Mouse (Mus musculus) left cerebral cortex, adult 9 months (tissue): ENCODE data around the gene Fosb.
A peak's percentile ranks its signal among the peaks of the same experiment; 100 is the strongest.

ENCODE experiments used
- DNase-seq, 2 experiments: peaks; one replicate each; pipeline ENCODE4 v3.0.0; 2022; ENCODE audit warnings: low spot score in 2 of 2

Fosb gene

DNA sequence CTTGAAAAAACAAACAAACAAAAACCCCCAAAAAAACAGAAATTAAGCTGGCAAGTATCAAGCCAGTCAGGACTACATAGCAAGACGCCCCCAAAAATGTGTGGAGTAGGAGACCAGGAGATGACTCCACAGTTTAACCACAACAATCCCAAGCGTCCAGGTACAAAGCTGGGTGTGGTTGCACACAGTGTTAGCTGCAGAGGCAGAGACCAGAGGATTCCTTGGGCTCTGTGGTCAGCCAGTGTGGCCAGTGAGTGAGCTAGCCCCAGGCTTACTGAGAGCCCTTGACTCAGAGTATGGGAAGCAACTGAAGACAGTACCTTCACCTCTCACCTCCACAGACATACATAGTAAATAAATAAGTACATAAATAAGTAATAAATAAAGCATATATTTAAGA lies 22.1 kb upstream of the Fosb start:
- no peak for DNase-seq

DNA sequence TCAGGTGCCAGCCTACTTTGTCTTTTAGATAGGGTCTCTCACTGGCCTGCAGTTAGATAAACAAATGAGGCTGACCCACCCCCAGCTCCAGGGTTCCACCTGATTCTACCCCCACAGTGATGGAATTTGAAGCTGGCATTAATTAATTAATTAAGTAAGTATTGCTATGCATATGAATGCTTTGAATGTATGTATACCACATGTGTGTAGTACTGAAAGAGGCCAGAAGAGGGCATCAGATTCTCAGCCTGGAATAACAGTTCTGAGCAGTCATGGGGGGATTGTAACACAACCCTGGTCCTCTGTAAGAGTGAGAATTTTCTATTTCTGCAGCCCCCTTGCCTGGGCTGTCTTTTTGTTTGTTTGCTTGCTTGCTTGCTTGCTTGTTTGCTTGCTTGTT lies 18.6 kb upstream of the Fosb start:
- no peak for DNase-seq

DNA sequence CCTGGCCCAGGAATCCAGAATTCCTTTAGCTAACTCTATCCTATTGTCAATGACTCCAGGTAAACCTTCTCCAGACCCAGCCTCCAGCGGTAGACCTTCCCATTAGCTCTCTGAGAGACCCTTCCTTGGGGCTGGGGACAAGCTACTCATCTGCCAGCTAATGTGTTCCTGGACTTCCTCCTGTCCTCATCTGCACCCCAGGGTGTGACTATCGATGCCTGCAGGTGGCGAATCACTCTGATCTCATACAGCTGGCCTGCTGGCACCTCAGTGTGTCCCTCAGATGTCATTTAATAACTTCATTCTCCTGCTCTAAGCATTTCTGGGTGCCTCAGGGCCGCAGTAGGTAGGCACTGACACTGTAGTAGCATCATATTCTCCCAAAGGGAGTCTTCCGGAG lies 17.9 kb upstream of the Fosb start:
- DNase-seq = no peak

DNA sequence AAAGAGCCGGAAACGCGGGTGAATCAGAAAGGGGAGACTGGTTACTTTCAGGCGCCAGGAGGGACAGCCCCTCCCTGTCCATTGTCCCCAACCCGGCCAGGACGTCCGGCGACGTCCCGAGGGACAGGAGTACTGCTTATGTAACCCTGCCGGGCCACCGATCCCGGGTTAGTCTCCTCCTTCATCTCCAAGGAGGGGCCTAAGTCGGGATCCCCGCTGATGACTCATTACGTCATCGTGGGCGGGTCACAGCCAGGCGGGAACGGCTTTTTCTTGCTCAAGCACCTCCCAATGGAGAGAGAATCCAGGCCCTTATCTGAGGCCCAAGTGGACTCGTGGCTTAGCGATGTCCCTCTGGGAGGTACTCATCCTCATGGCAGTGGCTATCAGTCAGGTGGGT lies 17.3 kb upstream of the Fosb start:
- peak; percentile 83 to 89 for DNase-seq

- peak in 1 of 2 experiments; percentile 64 for DNase-seq
These were observed 16.5 kb upstream of the Fosb start for GRCm38 (mm10) chr7:19326359-19326758.

GRCm38 (mm10) chr7:19325262-19326199 lies 15.7 kb upstream of the Fosb start:
- no peak for DNase-seq

DNA sequence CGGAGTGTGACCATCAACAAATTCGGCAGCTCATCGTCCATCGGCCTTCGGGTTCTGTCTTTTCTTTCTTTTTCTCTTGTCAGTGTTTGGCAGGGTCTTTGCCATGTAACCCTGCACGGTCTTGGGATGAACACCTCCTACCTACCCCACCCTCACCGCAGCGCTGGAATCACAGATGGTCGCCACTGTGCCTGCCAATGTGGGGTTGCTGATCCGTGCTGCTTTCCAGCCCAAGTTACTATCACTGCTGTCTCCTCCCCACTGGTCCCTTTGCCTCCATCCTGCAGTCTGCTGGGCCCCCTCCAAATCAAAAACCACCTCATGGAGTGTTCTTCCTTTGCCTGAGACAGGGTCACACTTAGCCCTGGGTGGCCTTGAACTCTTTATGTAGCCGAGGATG lies 14.4 kb upstream of the Fosb start:
- no peak for DNase-seq

GRCm38 (mm10) chr7:19322489-19322888 lies 12.6 kb upstream of the Fosb start:
- DNase-seq = no peak

GRCm38 (mm10) chr7:19321464-19321863 lies 11.6 kb upstream of the Fosb start:
- no peak for DNase-seq

- no peak for DNase-seq
These were observed 10.8 kb upstream of the Fosb start for GRCm38 (mm10) chr7:19320637-19321036.

DNA sequence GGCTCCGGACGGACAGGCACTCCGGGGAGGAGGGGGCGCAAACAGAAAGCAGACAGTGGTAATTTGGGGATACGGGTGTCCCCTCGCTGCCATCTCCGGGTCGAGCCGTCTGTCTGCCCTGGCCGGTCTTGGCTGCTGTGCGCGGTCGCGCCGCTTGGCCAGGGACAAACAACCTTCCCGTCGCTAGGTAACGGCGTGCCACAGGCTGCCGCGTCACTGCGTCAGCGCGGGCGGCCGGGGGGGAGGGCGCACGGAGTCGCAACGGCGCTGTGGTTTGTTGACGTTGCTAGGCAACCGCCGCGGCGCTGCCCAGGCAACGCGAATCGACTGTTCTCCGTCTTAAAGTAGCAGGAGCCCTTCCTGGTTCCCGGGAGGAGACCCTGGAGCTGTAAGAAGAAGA lies 10.1 kb upstream of the Fosb start:
- peak; percentile 83 to 94 for DNase-seq

GRCm38 (mm10) chr7:19319458-19319857 lies 9.6 kb upstream of the Fosb start:
- DNase-seq = no peak

- no peak for DNase-seq
These were observed 8.8 kb upstream of the Fosb start for GRCm38 (mm10) chr7:19318676-19319075.

- no peak for DNase-seq
These were observed 8.3 kb upstream of the Fosb start for GRCm38 (mm10) chr7:19318201-19318600.

- no peak for DNase-seq
These were observed 6.8 kb upstream of the Fosb start for GRCm38 (mm10) chr7:19316451-19317161.

DNA sequence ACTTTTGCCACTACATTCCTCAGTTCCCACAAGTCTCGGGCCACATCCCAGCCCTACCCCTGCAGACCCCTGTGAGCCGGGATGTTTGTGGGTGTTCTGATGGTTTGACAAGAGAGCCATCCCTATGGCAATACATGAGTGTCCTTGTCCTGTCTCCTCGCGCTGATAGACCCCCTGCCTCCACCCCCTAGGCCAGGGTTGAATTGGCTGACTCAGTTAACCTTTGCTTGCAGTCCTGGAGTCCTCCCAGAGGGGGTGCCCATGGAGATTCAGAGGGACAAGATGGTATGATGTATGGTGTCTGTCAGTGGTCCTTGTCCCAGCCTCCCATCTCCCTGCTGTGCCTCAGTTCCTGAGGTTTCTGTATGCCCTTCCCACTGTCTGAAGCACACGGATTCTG lies 4.2 kb upstream of the Fosb start:
- no peak for DNase-seq

DNA sequence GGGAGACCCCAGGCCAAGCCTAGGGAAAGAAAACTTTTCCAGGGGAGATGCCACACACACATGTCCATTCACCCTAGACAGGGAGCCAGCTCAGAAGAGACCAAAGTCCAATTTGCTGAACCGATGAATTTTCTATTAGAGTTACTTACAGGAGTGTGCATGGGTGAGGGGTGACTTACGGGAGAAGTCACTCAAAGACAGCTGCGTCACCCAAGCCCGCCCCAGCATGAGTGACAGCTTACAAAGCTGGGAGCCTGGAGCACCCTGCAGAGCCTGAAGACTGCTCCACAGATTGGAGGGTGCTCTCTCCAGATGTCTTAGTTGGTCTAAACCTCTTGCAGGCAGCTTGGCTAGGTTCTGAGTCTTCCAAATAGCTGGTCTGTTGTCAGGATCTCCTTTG lies 2.1 kb upstream of the Fosb start:
- no peak for DNase-seq

- DNase-seq = no peak
These were observed 470 bp downstream of the Fosb start for GRCm38 (mm10) chr7:19309278-19309883.

DNA sequence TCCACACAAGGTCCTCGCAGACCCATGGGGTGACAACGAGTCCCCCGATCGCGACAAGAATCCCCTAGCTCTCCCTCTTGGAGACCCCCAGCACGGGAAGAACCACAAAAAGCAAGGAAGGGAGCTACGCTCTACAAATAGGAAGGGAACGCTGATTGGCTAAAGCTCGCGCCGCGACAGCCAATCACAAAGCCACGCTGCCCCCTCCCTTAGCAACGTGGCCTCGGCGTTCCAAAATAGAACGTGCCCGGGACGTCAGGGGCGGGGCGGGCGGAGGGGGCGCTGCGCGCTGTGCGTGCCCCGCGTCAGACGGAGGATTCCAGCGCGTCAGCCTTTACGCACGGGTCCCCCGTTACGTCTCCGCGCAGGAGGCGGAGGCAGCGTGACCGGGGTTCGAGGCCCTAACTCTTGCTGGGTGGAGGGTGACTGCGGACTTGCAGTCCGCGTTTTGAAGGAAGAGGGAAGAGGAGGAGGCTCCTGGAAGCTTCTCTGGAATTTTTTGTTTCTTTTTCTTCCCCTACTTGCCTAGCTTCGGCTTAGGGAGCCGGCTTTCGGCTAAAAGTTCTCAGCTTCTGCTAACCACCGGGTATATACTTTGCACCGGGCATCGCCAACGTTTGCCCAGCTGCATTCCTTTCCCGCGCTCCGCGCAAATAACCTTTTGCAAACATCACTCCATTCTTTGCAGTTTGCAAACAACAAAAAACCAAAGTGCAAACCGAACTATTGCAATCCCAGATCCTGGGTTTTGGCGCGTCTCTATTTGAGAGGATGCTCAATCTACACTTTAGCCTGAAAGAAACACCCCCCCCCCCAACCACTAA lies 1.2 kb downstream of the Fosb start:
- DNase-seq = peak; percentile 91 to 96

- DNase-seq = peak; percentile 72 to 82
These were observed 2.0 kb downstream of the Fosb start for GRCm38 (mm10) chr7:19307739-19308453.
